Mouse (Mus musculus) ovary, adult 18-20 months (tissue): ENCODE measurements around the gene Hsd17b3.

Source experiments
- DNase-seq: peaks from one replicate; pipeline ENCODE4 v3.0.0; 2022; ENCODE audit warnings: low spot score, mixed read lengths

Gene Hsd17b3

GRCm38 (mm10) chr13:64089130-64089529, at the start of gene Hsd17b3:
TSS of gene Hsd17b3 (minus strand) at chr13:64089230.
- DNase-seq = no peak

DNA sequence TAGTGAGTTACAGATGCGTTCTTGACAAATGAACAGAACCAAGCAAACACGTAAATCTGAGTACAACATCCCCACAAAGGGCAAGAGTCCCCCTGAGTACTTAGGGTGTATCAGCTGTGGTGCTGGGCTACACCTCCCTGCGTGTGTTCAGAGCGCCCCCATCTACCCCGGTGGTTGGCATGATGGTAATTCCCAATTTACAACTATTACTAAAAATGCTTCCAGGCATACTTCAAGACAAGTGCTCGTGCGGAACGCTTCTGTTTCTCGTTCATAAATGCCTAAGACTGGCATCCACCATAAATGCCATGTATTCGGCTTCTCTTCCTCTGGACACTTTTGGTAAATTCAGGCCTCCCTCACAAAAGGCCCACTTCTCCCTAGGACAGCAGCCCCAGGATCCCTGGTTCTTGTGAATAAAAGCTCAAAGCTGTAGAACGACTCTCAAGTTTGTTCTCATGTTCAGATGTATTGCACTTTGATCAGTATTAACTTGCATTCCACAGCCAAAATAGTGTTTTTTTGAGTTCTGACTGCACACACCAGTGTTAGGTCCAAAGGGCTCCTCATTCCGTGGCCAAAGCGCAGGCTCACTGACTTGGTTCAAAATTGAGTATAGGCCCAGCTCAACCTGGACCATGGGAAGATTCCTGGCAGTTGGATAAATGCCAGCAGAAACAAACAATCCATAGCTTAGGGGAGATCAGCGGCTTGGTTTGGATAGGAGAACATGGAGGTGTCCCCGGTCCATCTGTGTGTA, 40.8 kb upstream of the Hsd17b3 start:
- peak; percentile 29 for DNase-seq

GRCm38 (mm10) chr13:64128858-64129615, 40.0 kb upstream of the Hsd17b3 start, which contains the start of gene Slc35d2:
TSS of gene Slc35d2 (minus strand) at chr13:64129368.
- DNase-seq = peak; percentile 48

GRCm38 (mm10) chr13:64126316-64126715, 37.3 kb upstream of the Hsd17b3 start:
- DNase-seq = no peak

GRCm38 (mm10) chr13:64124886-64125285, 35.9 kb upstream of the Hsd17b3 start:
- no peak for DNase-seq

DNA sequence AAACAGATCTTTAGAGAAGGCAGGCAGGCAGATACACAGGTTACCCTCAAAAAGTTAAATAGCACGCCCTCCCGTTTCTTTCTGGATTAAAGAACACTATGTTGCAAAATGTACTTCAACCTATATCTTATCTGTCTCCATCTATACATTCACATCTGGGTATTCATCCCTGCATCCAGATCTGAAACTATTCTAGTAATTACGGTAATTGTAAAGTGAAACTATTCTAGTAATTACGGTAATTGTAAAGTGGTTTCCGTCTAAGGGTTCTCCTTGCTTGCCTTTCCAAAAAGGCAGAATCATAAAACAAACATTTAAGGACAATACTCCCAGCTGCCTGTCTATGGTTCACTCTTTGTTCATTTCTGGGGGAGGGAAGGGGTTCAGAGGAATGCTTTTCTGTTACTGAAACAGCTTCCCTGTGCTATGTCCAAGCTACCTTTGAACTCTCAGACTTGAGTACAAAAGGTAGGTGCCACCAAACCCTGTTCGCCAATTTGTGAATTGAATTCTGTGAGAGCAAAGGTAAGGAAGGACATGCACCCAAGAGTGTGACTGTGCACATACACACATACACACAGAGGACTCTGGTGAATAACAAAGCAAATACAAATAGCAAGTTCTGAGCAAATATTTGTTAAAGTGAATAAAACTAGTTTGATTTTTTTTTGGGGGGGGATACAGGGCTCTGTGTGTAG, 34.6 kb upstream of the Hsd17b3 start:
- no peak for DNase-seq

DNA sequence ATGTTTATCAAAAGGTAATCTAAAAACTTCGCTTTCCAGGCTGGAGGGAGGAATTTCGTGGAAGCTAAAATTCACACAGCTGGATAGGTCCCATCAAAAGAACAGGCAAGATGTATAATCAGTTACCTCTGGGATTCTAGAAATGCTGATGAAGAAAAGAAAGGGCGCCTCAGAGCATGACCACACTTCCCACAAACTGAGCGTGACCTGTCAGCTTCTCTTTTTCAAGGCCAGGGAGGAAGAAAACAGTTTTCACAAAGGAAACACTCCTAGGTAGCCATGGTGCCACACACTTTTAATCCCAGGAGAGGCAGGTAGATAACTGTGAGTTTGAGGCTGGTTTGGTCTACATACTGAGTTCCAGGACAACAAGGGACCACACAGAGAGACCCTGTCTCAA, 31.7 kb upstream of the Hsd17b3 start:
- DNase-seq = no peak

- DNase-seq = no peak
Measured at GRCm38 (mm10) chr13:64117442-64117841, 28.4 kb upstream of the Hsd17b3 start.

GRCm38 (mm10) chr13:64110421-64110820, 21.4 kb upstream of the Hsd17b3 start:
- DNase-seq = no peak

GRCm38 (mm10) chr13:64108381-64108850, 19.4 kb upstream of the Hsd17b3 start:
- DNase-seq = no peak

DNA sequence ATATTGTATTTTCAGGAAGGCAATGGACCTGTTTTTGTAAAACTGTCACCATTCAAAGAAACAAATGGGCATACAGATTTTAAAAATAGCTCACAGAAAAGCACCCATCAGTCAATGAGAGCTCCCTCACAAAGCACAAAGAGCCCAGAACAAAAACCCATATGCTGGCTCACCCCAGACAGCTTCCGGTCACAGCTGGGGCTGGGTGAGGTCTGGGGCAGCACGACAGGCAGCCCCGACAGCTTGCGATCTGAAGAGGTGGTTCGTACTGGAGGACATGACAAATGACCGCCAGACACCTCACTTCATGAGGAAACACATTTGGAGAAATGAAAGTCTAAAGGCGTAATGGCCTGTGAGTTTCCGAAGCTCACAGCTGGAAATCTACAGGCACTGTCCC, 18.5 kb upstream of the Hsd17b3 start:
- DNase-seq = no peak

- no peak for DNase-seq
Measured at GRCm38 (mm10) chr13:64107105-64107504, 18.1 kb upstream of the Hsd17b3 start.

DNA sequence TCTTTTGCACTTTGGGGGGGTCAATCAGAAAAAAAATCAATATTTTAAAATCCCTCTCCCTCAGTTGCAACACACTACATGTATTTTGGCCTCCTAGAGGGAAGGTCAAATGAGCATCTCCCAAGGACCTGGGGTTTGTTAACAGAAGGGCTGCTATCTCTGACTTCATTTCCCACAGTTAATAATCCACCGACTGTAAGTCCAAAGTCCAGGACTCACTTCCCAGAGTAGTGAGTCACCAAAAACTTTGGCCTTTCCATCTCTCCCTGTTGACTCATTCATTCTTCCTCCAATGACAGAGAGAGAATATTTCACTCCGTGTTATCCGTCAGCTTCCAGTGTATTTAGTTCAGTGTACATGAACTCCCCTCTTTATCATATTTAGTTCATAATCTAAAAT, 16.7 kb upstream of the Hsd17b3 start:
- DNase-seq = no peak

DNA sequence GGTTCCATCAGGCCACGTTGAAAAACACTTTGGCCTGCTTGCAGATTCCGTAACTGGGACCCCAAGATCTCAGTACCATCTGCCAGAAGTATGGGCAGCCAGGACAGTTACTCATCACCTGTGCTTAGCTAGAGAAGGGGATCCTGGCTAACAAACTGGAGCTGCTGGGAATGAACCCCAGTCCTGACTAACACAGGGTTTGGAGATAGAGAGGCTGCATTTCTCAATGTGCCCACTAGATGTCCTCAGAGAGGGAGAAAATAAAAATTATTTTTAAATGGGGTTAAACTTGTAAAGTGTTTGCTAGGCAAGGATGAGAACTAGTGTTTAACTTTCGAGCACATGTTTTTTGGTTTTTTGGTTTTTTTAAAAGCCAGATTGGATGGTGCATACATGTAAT, 11.2 kb upstream of the Hsd17b3 start:
- DNase-seq = no peak

DNA sequence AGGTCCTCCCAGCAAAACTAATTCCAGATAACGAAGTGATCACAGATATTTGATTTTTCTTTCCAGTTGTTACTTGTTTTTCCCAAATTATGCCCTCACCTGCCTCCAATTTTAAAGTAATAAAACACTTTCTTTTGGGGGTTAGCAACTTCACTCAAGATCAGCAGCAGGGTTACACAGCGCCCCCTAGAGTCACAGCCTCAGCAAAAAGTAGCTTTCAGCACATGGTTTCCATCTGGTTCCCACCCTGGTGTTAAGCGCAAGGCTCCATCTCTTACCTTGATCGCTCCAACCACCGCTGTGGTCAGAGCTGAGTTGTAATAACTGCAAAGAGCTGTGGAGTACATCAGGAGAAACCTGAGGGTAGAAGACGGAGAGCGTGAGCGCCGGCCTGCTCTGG, 10.0 kb upstream of the Hsd17b3 start:
- DNase-seq = no peak

GRCm38 (mm10) chr13:64093341-64093740, 4.3 kb upstream of the Hsd17b3 start:
- DNase-seq = peak; percentile 20

DNA sequence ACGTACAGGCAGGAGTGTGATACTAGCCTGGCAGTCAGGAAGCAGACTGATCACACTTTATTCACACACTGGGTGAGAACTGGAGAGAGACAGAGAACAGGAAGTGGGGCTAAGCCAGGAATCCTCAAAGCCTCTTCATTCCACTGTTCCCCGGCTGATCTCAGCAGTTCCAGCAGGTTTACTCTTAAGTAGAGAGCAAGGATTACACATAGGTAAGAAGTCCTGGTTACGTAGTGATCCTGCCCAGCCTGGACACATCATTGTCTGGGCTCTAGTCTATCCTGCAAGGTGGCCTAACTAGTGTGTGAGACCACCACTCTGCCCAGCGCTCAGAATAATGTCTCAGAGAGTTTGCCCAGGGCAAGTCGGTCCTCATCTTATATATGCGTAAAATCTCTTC, 3.7 kb upstream of the Hsd17b3 start:
- DNase-seq = no peak

GRCm38 (mm10) chr13:64092141-64092540, 3.1 kb upstream of the Hsd17b3 start:
- no peak for DNase-seq

GRCm38 (mm10) chr13:64091006-64091405, 2.0 kb upstream of the Hsd17b3 start:
- DNase-seq = no peak

- no peak for DNase-seq
Measured at GRCm38 (mm10) chr13:64090278-64090677, 1.2 kb upstream of the Hsd17b3 start.

DNA sequence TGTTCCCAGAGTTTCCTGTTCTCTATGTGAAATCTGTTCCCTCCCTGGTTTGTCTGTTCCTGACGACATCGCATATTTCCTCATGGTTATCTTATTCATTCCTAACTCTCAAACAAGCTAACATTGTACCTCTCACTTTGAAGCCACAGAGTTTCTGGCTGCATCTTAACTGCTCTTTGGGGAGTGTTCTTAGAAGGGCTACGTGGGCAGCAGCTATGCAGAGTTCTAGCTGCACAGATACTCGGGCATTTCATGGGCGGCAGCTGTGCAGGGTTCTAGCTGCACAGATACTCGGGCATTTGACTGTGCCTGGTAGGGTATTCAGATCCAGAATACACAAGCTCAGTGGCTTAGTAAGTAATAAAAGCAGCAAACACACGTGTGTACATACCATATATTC, 973 bp downstream of the Hsd17b3 start:
- no peak for DNase-seq

DNA sequence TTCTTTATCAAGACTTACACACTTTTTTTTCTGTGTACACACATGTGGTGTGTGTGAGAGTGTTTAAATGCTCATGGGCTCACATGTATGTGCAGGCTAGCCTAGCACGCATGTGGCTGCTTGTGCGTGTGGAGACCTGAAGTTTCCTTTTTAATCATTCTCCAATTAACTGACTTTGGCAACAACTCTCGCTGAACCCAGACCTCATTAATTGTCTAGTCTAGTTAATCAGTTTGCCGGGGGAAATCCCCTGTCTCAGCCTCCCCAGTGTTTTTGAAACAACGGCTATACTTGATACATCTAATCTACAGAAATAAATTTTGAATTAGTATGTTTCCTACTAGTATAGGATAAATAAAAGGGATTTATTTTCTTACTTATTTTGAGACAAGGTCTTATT, 3.0 kb downstream of the Hsd17b3 start:
- no peak for DNase-seq

DNA sequence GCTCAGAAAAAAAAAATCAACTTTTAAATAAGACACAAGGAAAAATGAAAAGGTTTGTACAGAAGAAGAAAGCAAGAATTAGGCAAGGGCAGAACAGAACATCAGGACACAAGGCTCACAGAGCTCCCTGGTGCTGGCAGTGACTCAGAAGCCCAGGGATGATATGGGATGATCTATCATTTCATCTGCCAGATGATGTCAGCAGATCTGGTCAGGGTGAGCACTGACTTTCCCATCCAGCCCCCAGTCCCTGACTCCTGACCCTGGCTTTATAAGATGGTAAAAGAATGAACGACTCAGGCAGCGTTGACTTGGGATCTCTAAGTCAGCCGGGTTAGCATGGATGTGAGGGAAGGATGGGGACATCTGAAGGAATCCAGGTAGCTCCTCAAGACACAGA, 5.7 kb downstream of the Hsd17b3 start:
- no peak for DNase-seq
